Mouse (Mus musculus) heart, postnatal 36 days (tissue): Measurements from ENCODE around the gene Cenpf. TPM values are rescaled to one million over a fixed set of nuclear protein-coding genes. Genes with fewer than 3 reads are reported as not detected.

ENCODE experiments used
- DNase-seq, 2 experiments: peaks; one replicate each; pipeline ENCODE4 v3.0.0; 2021 to 2022
- intact Hi-C: fragments of 180-260 bp; cut with DNase I; formaldehyde crosslinking; loops from one replicate; pipeline ENCODE4 v1.15.1; 2025
- total RNA-seq, 2 experiments: library from RNA; stranded (reverse); gene quantifications; 2 replicates each; pipeline ENCODE4 v1.2.3; 2021

Gene Cenpf
- total RNA-seq = 1 to 10 TPM; 2.8 to 5.0 TPM

- intact Hi-C loops = loop anchor here (5.0 kb wide), 1 partner anchor 239 kb away; no protein-coding TSS in a partner anchor
- DNase-seq = peak; percentile 96
Measured at GRCm38 (mm10) chr1:189687654-189688387, at the start of gene Cenpf. TSS of gene Cenpf (minus strand) at chr1:189688086.

- no peak for DNase-seq
- intact Hi-C loops = no loop called here
Measured at GRCm38 (mm10) chr1:189732156-189732555, 44.3 kb upstream of the Cenpf start.

- intact Hi-C loops = no loop called here
- DNase-seq = no peak
Measured at GRCm38 (mm10) chr1:189731697-189732096, 43.8 kb upstream of the Cenpf start.

GRCm38 (mm10) chr1:189729141-189729815 lies 41.4 kb upstream of the Cenpf start:
- DNase-seq = no peak
- intact Hi-C loops = loop anchor here (5.0 kb wide), 1 partner anchor 138 kb away; no protein-coding TSS in a partner anchor

- no peak for DNase-seq
- intact Hi-C loops = loop anchor here (1.0 to 5.0 kb wide), 2 partner anchors 90 to 139 kb away; no protein-coding TSS in a partner anchor
Measured at GRCm38 (mm10) chr1:189728784-189729115, 40.9 kb upstream of the Cenpf start.

GRCm38 (mm10) chr1:189727884-189728783 lies 40.2 kb upstream of the Cenpf start, which contains the start of gene Ptpn14:
TSS of gene Ptpn14 (plus strand) at chr1:189728268.
- intact Hi-C loops = loop anchor here (1.0 to 5.0 kb wide), 2 partner anchors 90 to 139 kb away; no protein-coding TSS in a partner anchor
- DNase-seq = peak; percentile 82 to 87

GRCm38 (mm10) chr1:189727346-189727883 lies 39.5 kb upstream of the Cenpf start:
- DNase-seq = peak; percentile 68 to 72
- intact Hi-C loops = loop anchor here (5.0 kb wide), 1 partner anchor 140 kb away; no protein-coding TSS in a partner anchor

GRCm38 (mm10) chr1:189726121-189726520 lies 38.2 kb upstream of the Cenpf start:
- intact Hi-C loops = loop anchor here (5.0 kb wide), 1 partner anchor 141 kb away; no protein-coding TSS in a partner anchor
- DNase-seq = no peak

GRCm38 (mm10) chr1:189718600-189718999 lies 30.7 kb upstream of the Cenpf start:
- DNase-seq = no peak
- intact Hi-C loops = no loop called here

GRCm38 (mm10) chr1:189717546-189717945 lies 29.7 kb upstream of the Cenpf start:
- no peak for DNase-seq
- intact Hi-C loops = no loop called here

GRCm38 (mm10) chr1:189715915-189716797 lies 28.3 kb upstream of the Cenpf start:
- DNase-seq = no peak
- intact Hi-C loops = loop anchor here (1.0 kb wide), 1 partner anchor 38 kb away; no protein-coding TSS in a partner anchor

- intact Hi-C loops = no loop called here
Measured at GRCm38 (mm10) chr1:189709001-189709400, 21.1 kb upstream of the Cenpf start.

GRCm38 (mm10) chr1:189707419-189707818 lies 19.5 kb upstream of the Cenpf start:
- intact Hi-C loops = no loop called here
- no peak for DNase-seq

More at GRCm38 (mm10) chr1:189709001-189709400, 21.1 kb upstream of the Cenpf start:
- DNase-seq = no peak

GRCm38 (mm10) chr1:189707014-189707413 lies 19.1 kb upstream of the Cenpf start:
- intact Hi-C loops = no loop called here
- no peak for DNase-seq

GRCm38 (mm10) chr1:189706040-189706645 lies 18.3 kb upstream of the Cenpf start:
- intact Hi-C loops = no loop called here
- DNase-seq = no peak

GRCm38 (mm10) chr1:189703591-189703990 lies 15.7 kb upstream of the Cenpf start:
- intact Hi-C loops = no loop called here
- DNase-seq = no peak

- intact Hi-C loops = no loop called here
Measured at GRCm38 (mm10) chr1:189703156-189703555, 15.3 kb upstream of the Cenpf start.

GRCm38 (mm10) chr1:189700990-189701389 lies 13.1 kb upstream of the Cenpf start:
- intact Hi-C loops = loop anchor here (1.0 to 2.0 kb wide), 2 partner anchors 226 to 272 kb away; no protein-coding TSS in a partner anchor
- DNase-seq = peak; percentile 65 to 69

More at GRCm38 (mm10) chr1:189703156-189703555, 15.3 kb upstream of the Cenpf start:
- no peak for DNase-seq
